Mouse (Mus musculus): Measurements from ENCODE around the gene Ptpn20. TPM values are rescaled to one million over a fixed set of nuclear protein-coding genes. Genes with fewer than 3 reads are reported as not detected.
A peak's percentile ranks its signal among the peaks of the same experiment; 100 is the strongest.

Gene Ptpn20
- polyA plus RNA-seq, 1 experiment: 0.11 TPM

DNA sequence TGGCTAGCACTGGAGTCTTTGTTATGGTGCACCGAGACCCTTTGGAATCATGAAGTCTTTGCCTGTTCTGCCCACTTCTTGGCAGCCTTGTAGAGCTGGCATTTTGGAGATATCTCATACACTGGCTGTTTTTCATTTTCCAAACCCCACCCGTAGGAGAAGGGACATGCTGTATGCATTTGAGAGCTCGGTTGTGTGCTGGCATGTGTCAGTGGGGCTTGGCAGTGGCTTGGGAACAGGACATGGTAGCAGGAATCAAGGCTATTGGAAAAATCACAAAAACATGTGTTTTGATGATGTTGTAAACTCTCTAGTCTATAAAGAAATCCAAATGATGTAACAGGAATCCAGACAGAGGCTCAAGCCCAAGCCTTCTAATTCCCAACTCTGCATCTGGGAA lies 89.7 kb downstream of the Ptpn20 start:
- TF ChIP-seq POLR2A (IDR thresholded peaks at IDR 0.05; ENCODE audit: borderline replicate concordance, extremely low read depth, insufficient read depth, insufficient read length, poor library complexity, severe bottlenecking) (no peak), CTCF (IDR thresholded peaks at IDR 0.05; ENCODE audit: borderline replicate concordance, extremely low read depth, insufficient read depth, insufficient read length) (no peak)
- DNase-seq (ENCODE audit: low read depth): no peak

DNA sequence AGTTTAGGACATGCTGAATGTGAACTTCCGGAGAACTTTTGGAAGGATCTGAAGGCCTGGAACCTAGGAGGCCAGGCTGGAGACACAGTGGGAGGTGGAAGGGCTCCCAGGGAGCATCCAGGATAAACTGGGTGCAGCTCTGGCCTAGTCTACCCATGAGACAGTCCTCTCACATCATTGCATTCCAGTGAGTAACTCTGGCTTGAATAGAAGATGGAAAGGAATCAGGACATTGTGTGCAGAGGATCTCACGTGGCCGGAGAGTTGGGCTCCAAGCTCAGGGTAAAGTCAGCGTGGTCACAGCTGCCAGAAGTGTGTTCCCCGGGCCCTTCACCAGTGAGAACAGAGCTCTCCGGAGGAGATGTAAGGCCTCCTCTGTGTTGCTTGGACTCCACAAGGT lies 91.6 kb downstream of the Ptpn20 start:
- no peak for DNase-seq (ENCODE audit: low read depth)
- TF ChIP-seq POLR2A (IDR thresholded peaks at IDR 0.05; ENCODE audit: borderline replicate concordance, extremely low read depth, insufficient read depth, insufficient read length, poor library complexity, severe bottlenecking) (no peak), CTCF (IDR thresholded peaks at IDR 0.05; ENCODE audit: borderline replicate concordance, extremely low read depth, insufficient read depth, insufficient read length) (no peak)

DNA sequence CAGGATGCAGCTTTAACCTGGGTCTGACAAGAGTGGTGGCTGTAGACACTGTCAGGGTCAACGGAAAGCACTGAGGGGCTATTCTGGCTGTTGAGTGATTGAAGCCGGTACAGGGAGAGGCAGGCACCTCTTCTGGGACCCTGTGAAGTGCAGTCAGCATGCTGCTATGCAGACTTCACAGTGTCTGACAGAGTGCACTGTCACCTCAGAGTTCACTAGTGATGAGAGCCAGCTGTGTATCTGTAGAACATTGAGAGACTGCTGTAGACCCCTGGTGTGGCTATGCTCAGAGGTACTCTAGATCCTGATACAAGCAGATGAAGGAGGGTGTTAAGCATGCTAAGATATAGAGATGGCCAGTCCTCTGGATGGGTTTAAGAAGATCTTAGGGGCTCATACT lies 93.8 kb downstream of the Ptpn20 start:
- no peak for DNase-seq (ENCODE audit: low read depth)
- TF ChIP-seq CTCF (IDR thresholded peaks at IDR 0.05; ENCODE audit: borderline replicate concordance, extremely low read depth, insufficient read depth, insufficient read length) (no peak), POLR2A (IDR thresholded peaks at IDR 0.05; ENCODE audit: borderline replicate concordance, extremely low read depth, insufficient read depth, insufficient read length, poor library complexity, severe bottlenecking) (no peak)

DNA sequence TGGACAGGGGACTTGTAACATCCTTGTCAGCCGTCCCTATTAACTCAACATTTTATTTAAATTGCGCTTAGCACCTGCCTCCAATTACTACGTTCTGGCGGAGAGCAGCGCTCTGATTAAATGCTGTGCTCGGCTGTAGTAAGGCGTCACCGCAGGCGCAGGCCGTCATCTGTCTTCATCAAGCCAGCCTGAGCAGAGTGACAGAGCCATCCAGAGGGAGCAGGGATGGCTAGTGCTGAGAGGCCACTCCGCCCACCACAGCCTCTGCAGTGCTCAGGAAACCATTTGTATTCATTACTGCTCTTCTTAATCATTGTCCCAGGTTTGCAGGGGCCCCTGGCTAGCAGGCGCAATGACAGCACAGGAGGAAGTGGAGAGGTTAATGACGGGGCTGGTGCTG lies 94.7 kb downstream of the Ptpn20 start:
- TF ChIP-seq CTCF (IDR thresholded peaks at IDR 0.05; ENCODE audit: borderline replicate concordance, extremely low read depth, insufficient read depth, insufficient read length) (no peak), POLR2A (IDR thresholded peaks at IDR 0.05; ENCODE audit: borderline replicate concordance, extremely low read depth, insufficient read depth, insufficient read length, poor library complexity, severe bottlenecking) (no peak)
- DNase-seq (ENCODE audit: low read depth): peak; percentile 91

DNA sequence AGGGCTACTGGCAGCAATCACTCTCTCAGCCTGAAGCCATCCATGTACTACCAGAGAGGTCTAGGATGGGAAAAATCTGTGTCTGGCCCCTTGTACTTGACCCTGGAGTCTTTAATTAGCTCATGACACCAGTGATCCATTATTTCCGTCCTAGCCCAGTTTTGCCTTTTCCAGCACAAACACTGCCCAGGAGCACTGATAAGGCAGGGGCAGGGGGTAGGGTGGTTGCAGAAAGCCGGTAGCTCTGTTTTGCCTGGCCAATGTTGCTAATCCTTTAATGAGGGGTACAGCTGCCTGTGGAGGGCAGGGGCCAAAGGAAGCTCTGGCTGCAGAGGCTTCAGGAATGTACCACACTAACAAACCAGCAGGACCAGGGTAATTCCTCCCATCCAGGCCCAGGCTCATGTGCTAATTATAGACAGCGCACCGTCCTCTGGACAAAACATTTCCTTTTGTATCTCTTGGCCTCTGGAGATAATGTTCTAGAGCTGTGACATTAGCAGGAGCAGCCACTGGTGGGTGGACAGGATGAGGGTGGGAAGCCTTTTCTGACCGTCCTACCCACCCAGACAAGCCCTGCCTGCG lies 98.5 kb downstream of the Ptpn20 start:
- TF ChIP-seq CTCF (IDR thresholded peaks at IDR 0.05; ENCODE audit: borderline replicate concordance, extremely low read depth, insufficient read depth, insufficient read length): no peak

DNA sequence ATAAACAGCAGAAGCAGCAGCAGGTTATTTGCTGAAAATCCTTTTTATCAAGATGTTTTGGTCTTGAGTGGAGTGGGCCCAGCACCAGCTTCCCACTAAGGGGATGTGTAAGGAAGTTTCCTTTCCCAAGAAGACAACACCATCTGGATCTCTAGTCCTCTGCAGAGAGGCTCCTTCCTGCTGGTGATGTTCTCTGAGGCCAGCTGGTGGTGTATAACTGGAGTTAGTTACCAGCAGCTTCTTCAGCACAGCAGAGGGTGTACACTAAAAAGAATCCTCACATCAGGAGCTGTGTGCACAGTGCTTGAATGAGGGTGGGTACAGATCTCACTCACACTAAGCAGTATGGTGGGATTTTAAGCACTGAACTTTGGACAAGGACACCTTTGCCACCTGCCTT lies 100.0 kb downstream of the Ptpn20 start:
- DNase-seq (ENCODE audit: low read depth): no peak
- no peak for TF ChIP-seq CTCF (IDR thresholded peaks at IDR 0.05; ENCODE audit: borderline replicate concordance, extremely low read depth, insufficient read depth, insufficient read length)
- TF ChIP-seq POLR2A (IDR thresholded peaks at IDR 0.05; ENCODE audit: borderline replicate concordance, extremely low read depth, insufficient read depth, insufficient read length, poor library complexity, severe bottlenecking): no peak

More for the DNA sequence above, 98.5 kb downstream of the Ptpn20 start:
- DNase-seq (ENCODE audit: low read depth): no peak

Other genes with a start within 250 kb of the Ptpn20 start
- gene Mapk8, start 142.0 kb upstream of the Ptpn20 start, polyA plus RNA-seq (2012; rRNA removed): 86.4 and 97.9 TPM in 2 replicates
- gene Frmpd2, start 117.5 kb upstream of the Ptpn20 start, polyA plus RNA-seq (2012; rRNA removed): 0.03 and 0.07 TPM in 2 replicates